Mouse (Mus musculus) heart, embryonic 15.5 days (tissue): ENCODE results near the gene Olfr458. TPM values are rescaled to one million over a fixed set of nuclear protein-coding genes. Genes with fewer than 3 reads are reported as not detected.
"Not testable (repeated sequence)": the region's sequence is repeated elsewhere in the genome, so short reads cannot be mapped to it uniquely, and the experiment has no call there.

Experiments used
- ATAC-seq: fragments of 200-750 bp; cut with Nextera tagmentation; replicated peaks from 2 replicates; pipeline ENCODE4 v1.8.0; 2017; ENCODE audit warnings: low read depth, moderate TSS enrichment; ENCODE audit not compliant: insufficient number of reproducible peaks, insufficient read depth, low FRiP score
- H3K27ac ChIP-seq: fragments of 300-500 bp; sonication (generic); 2 replicates; pipeline ENCODE4 v1.5.1; 2015; ENCODE audit warnings: mild to moderate bottlenecking, inconsistent platforms
- H3K27me3 ChIP-seq: fragments of 300-500 bp; sonication (generic); 2 replicates; pipeline ENCODE4 v1.6.1; 2015; ENCODE audit warnings: inconsistent platforms
- H3K36me3 ChIP-seq: fragments of 300-500 bp; sonication (generic); 2 replicates; pipeline ENCODE4 v1.6.1; 2015; ENCODE audit warnings: mild to moderate bottlenecking, inconsistent platforms
- H3K4me1 ChIP-seq: fragments of 300-500 bp; sonication (generic); replicated peaks from 2 replicates; pipeline ENCODE4 v1.6.1; 2015; ENCODE audit warnings: inconsistent platforms
- H3K4me2 ChIP-seq: fragments of 300-500 bp; sonication (generic); 2 replicates; pipeline ENCODE4 v1.6.1; 2015; ENCODE audit warnings: inconsistent platforms, mild to moderate bottlenecking, moderate library complexity
- H3K4me3 ChIP-seq: fragments of 300-500 bp; sonication (generic); 2 replicates; pipeline ENCODE4 v1.5.1; 2015; ENCODE audit warnings: mild to moderate bottlenecking, inconsistent platforms
- H3K9ac ChIP-seq: fragments of 300-500 bp; sonication (generic); 2 replicates; pipeline ENCODE4 v1.6.1; 2015; ENCODE audit warnings: mild to moderate bottlenecking, inconsistent platforms
- H3K9me3 ChIP-seq: fragments of 300-500 bp; sonication (generic); replicated peaks from 2 replicates; pipeline ENCODE4 v1.6.1; 2016; ENCODE audit warnings: inconsistent platforms
- whole genome bisulfite sequencing: fragments of 180-500 bp; shearing (Covaris S2); methylation state at CpG from one replicate; pipeline ENCODE4 v1.1.7; 2015; ENCODE audit warnings: mixed read lengths; 5-methylcytosine and 5-hydroxymethylcytosine counted together
- polyA plus RNA-seq: library from polyadenylated mRNA; unstranded; fragments of >200 nt; fragmentation: Nextera tagmentation; extraction: Ambion mirVana; gene quantifications from 2 replicates; pipeline ENCODE4 v1.2.1, GENCODE M21; 2015

Olfr458 gene
- polyA plus RNA-seq: not detected in 2 replicates

DNA sequence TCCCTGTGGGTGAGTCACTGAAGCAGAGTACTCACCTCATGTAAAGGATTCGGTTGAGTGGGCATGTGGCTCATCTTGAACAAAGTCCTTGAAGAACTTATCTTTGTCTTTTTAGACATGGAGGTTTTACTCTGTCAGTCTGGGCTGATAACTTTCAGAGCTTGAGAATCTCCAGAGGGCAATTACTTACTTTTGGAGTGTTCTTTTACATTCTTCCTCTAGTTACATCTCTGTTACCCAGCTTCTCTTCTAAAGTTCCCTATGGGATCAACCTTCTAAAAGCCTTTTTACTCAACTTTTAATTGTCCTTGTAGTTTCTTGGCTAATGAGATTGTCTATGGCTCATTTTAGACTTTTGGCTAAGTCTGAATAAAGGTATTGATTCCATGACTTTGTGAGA, at the start of gene Olfr458:
Gene Olfr458 (minus strand): TSS at position 101 of the 400 bp plus-strand sequence.
- no peak for ATAC-seq
- Histone ChIP-seq H3K9ac (no peak within 1 kb of the TSS), H3K4me2 (no peak within 1 kb of the TSS), H3K27ac (no peak within 1 kb of the TSS), H3K4me3 (no peak within 1 kb of the TSS), H3K27me3 (no peaks in the 10 kb centered on the region), H3K4me1 (no peaks in the 10 kb centered on the region), H3K9me3 (no peaks in the 10 kb centered on the region), H3K36me3 (no peaks in the 10 kb centered on the region)
- 51% methylated on average over 1 of the region's 1 CpGs for WGBS

DNA sequence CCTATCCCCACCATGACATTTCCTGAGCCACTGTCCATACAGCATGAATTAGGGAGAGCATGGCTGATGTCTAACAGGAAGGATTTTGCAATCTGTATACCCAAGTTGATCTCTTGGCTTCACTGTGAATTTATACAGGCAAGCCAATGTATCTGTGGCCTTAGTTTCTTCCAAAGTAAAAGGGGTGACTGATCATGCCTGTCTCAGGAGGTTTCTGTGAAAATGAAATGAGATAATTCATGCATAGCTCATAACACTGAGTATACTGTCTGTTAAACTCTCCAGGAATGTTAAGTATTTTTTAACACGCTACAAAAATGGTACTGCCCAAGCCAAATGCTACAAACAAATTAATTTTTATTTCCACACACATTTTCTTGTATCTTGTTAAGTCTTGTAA, 48.5 kb upstream of the Olfr458 start:
- no peak for ATAC-seq
- Histone ChIP-seq H3K4me1 (no peaks in the 10 kb centered on the region), H3K36me3 (no peaks in the 10 kb centered on the region), H3K9ac (no peak overlapping the region), H3K9me3 (no peaks in the 10 kb centered on the region), H3K27me3 (no peaks in the 10 kb centered on the region), H3K4me2 (no peak overlapping the region), H3K4me3 (no peak overlapping the region), H3K27ac (no peak overlapping the region)
- 61% methylated on average over 1 of the region's 1 CpGs for WGBS

DNA sequence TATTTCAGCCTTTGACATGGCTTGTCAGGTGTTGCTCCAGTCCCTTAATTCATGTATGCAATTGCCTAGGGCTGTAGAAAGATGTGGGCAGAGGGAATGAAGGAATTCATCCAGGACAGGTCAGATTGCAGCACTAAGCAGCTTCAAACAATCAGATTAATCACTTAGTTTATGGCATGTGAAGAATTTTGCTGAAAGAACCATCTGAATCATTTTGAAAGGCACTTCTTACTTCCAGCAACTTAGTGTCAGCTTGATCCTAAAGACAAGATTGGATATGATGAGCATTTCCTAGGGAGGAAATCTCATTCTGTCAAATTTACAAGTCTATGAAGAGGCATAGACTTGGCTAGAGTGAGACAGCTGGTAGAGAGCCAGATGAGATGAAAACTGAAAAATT, 44.3 kb upstream of the Olfr458 start:
- Histone ChIP-seq H3K9me3 (no peaks in the 10 kb centered on the region), H3K27ac (no peak overlapping the region), H3K27me3 (no peaks in the 10 kb centered on the region), H3K4me3 (no peak overlapping the region), H3K36me3 (no peaks in the 10 kb centered on the region), H3K4me2 (no peak overlapping the region), H3K4me1 (no peaks in the 10 kb centered on the region), H3K9ac (no peak overlapping the region)
- no peak for ATAC-seq

DNA sequence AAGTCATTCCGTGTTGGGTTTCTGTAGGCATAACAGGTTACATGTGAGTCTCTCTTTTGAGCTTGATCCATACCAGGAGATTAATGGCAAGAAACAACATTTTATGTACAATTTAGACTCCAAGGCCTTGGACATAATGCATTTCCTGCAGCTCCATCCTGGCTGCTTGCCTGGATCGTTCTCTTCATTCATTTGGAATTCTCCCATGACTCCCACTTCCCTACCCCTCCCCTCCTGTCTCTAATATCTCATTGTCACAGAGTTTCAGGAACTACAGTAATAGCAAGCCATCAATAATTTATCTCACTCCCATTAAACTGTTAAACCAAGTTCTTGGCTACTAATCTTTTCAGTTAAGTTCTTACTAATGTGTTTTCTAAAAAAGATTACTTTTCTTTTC, 38.5 kb upstream of the Olfr458 start:
- H3K27ac ChIP-seq: no peak overlapping the region
- no peaks in the 10 kb centered on the region for H3K4me1 ChIP-seq
- ATAC-seq: no peak
- H3K9me3 ChIP-seq: no peaks in the 10 kb centered on the region
- H3K4me3 ChIP-seq: no peak overlapping the region
- no peaks in the 10 kb centered on the region for H3K36me3 ChIP-seq
- H3K27me3 ChIP-seq: no peaks in the 10 kb centered on the region
- WGBS: 64% methylated on average over 2 of the region's 2 CpGs
- H3K9ac ChIP-seq: no peak overlapping the region
- no peak overlapping the region for H3K4me2 ChIP-seq

DNA sequence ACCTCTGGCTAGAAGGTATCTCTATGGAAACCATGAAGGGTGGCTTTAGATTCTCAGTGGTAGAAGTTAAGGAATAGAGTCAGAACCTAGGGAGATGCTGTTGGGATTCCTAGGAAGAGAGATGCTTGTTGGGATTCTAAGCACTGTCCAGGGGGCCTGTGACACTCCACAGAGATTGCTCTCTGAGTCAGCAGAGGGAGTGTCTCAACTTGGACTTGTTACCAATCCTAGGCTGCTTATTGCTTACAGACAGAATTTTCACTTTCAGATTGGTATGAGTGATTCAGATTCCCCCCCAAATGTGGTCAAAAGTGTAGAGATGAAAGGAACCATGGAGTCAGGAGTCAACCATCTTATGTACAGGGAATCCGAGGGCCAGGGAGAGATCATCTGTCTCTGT, 24.7 kb upstream of the Olfr458 start:
- Histone ChIP-seq H3K4me2 (no peak overlapping the region), H3K9me3 (no peaks in the 10 kb centered on the region), H3K9ac (no peak overlapping the region), H3K27me3 (no peaks in the 10 kb centered on the region), H3K4me3 (no peak overlapping the region), H3K27ac (no peak overlapping the region), H3K36me3 (no peaks in the 10 kb centered on the region), H3K4me1 (no peaks in the 10 kb centered on the region)
- ATAC-seq: no peak
- WGBS: 42% methylated on average over 1 of the region's 1 CpGs

DNA sequence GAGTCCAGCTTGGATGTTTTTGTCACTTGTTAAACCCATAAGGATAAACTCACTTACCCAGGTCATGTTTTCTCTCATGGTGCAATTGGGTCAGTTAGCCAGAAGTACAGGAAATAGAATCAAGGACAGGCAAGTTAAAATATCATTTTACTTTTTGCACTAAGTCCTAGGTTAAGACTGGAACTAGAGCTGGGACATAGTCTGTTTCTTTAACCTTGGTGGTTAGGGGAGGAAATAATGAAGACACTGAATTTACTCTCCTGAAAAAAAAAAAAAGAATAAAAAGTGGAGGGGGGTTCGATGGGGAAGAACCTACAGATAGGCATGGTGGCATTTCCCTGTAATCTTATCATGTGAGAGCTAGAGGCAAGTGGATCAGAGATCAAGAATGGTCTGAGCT, 22.1 kb upstream of the Olfr458 start, which contains the start of gene Olfr456:
Gene Olfr456 (minus strand): TSS at position 101 of the 400 bp plus-strand sequence.
- no peaks in the 10 kb centered on the region for H3K27me3 ChIP-seq
- 49% methylated on average over 1 of the region's 1 CpGs for WGBS
- H3K4me3 ChIP-seq: no peak within 1 kb of the TSS
- no peak within 1 kb of the TSS for H3K27ac ChIP-seq
- no peak for ATAC-seq
- H3K9ac ChIP-seq: no peak within 1 kb of the TSS
- no peaks in the 10 kb centered on the region for H3K36me3 ChIP-seq
- H3K4me2 ChIP-seq: no peak within 1 kb of the TSS
- no peaks in the 10 kb centered on the region for H3K9me3 ChIP-seq
- no peaks in the 10 kb centered on the region for H3K4me1 ChIP-seq

DNA sequence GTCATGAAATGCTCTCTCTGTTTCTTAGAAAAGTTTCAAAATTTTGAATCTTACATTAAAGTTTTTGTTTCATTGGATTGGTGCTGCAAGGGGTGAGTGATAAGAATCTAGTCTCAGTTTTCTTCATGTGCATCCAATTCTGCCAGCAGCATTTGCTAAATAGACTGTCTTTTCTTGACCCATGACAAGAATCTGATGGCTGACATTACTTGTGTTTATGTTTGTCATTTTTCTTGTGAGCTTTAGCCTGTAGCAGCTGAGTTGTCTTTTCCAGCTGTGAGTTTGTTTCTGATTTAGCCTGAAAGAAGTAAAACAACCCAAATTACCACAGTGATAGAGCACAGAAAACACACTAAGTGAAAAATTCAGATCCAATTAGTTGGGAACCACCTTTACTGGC, 19.6 kb upstream of the Olfr458 start:
- H3K4me2 ChIP-seq: no peak overlapping the region
- no peaks in the 10 kb centered on the region for H3K9me3 ChIP-seq
- ATAC-seq: no peak
- H3K4me1 ChIP-seq: no peaks in the 10 kb centered on the region
- H3K36me3 ChIP-seq: no peaks in the 10 kb centered on the region
- H3K27ac ChIP-seq: no peak overlapping the region
- H3K4me3 ChIP-seq: no peak overlapping the region
- no peaks in the 10 kb centered on the region for H3K27me3 ChIP-seq
- no peak overlapping the region for H3K9ac ChIP-seq

DNA sequence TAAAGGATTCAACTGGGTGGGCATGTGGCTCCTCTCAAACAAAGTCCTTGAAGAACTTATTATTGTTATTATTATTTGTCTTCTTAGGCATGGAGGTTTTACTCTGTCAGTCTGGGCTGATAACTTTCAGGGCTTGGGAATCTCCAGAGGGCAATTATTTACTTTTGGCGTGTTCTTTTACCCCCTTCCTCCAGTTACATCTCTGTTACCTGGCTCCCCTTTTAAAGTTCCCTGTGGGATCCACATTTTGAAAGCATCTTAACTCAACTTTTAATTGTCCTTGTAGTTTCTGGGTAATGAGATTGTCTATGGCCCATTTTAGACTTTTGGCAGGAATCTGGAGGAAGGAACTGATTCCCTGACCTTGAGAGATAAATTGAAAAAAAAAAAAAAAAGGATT, 11.2 kb upstream of the Olfr458 start, which contains the start of gene Olfr457:
Gene Olfr457 (minus strand): TSS at position 101 of the 400 bp plus-strand sequence.
- Histone ChIP-seq H3K36me3 (no peaks in the 10 kb centered on the region), H3K9ac (no peak within 1 kb of the TSS), H3K27me3 (no peaks in the 10 kb centered on the region), H3K4me2 (no peak within 1 kb of the TSS), H3K9me3 (no peaks in the 10 kb centered on the region), H3K4me3 (no peak within 1 kb of the TSS), H3K4me1 (no peaks in the 10 kb centered on the region), H3K27ac (no peak within 1 kb of the TSS)
- ATAC-seq: no peak
- WGBS: 74% methylated on average over 1 of the region's 1 CpGs

DNA sequence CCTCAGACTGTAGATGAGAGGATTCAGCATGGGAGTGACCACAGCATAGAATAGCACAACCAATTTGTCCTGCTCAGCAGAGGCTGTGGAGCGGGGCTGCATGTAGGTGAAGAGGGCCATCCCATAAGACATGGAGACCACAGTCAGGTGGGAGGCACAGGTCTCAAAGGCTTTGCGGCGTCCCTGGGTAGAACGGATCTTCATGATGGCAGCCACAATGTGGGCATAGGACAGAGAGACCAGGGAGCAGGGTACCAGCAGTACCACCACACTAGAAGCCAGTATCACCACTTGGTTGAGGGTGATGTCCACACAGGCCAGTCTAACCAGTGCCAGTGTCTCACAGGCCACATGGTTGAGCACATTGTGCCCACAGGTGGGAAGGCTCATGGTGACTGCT, 6.3 kb upstream of the Olfr458 start:
- not testable (repeated sequence) for H3K9ac ChIP-seq, H3K27me3 ChIP-seq, H3K4me2 ChIP-seq, H3K4me3 ChIP-seq, H3K9me3 ChIP-seq, H3K4me1 ChIP-seq, ATAC-seq, H3K36me3 ChIP-seq, H3K27ac ChIP-seq
- WGBS: 91% methylated on average over 4 of the region's 4 CpGs

DNA sequence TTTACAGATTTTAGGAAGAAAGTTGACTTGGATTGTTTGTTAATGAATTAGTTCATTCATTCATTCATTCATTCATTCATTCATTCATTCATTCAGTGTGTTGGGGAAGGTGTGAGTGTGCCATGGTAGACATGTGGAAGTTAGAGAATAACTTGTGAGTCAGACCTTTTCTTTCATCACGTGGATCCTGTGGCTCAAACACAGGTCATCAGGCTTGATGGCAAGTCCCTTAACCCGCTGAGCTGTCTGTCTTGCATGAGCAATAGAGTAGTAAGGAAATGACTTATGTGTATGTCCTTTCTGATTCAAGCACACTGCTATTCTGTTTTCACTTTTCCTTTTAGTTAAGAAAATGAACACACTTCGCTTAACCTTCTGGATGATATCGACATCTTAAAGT, 5.5 kb upstream of the Olfr458 start:
- Histone ChIP-seq H3K27ac (no peak overlapping the region), H3K4me2 (no peak overlapping the region), H3K4me1 (no peaks in the 10 kb centered on the region), H3K27me3 (no peaks in the 10 kb centered on the region), H3K9ac (no peak overlapping the region), H3K9me3 (no peaks in the 10 kb centered on the region), H3K36me3 (no peaks in the 10 kb centered on the region), H3K4me3 (no peak overlapping the region)
- WGBS: 89% methylated on average over 4 of the region's 4 CpGs
- ATAC-seq: no peak

DNA sequence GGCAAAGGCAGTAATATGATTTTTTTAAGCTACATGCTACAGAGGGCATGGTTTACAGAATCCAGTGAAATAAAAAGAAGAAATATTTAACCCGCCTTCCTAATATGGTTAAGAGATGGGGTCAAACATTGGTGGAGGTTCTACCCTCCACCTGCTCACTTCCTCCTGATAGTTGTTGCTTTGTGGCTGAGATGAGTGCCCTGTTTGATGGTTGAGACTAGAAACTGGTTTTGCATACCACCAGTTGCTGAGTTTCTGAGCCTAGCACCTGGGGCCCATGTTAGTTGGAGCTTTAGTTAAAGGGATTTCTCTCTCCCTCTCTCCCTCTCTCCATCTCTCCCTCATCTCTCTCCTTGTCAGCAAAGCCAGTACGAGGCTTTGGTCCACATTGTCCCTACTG, 17.6 kb downstream of the Olfr458 start:
- H3K27ac ChIP-seq: no peak overlapping the region
- no peak for ATAC-seq
- H3K27me3 ChIP-seq: no peaks in the 10 kb centered on the region
- WGBS: 76% methylated on average over 2 of the region's 2 CpGs
- H3K4me3 ChIP-seq: no peak overlapping the region
- H3K4me1 ChIP-seq: no peaks in the 10 kb centered on the region
- no peak overlapping the region for H3K4me2 ChIP-seq
- no peaks in the 10 kb centered on the region for H3K9me3 ChIP-seq
- H3K36me3 ChIP-seq: no peaks in the 10 kb centered on the region
- no peak overlapping the region for H3K9ac ChIP-seq

DNA sequence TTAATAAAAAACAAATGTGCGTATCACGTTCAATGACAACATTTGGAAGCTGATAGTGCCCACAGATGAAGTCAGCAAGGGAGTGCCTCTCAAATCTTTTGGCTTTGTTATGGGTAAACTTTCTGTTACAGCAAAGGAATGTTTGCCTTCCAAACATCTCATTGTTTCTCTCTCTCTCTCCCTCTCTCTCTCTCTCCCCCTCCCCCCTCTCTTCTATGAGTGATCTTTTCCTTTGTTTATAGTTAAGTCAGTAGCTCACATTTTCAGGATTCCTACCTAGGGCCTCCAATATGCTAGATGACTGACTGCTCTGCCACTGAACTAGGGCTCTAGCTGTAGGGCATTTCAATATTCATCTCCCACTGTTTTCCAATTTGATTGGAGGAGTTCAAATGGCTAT, 20.5 kb downstream of the Olfr458 start:
- Histone ChIP-seq H3K9me3 (no peaks in the 10 kb centered on the region), H3K4me3 (no peak overlapping the region), H3K27me3 (no peaks in the 10 kb centered on the region), H3K4me2 (no peak overlapping the region), H3K36me3 (no peaks in the 10 kb centered on the region), H3K9ac (no peak overlapping the region), H3K27ac (no peak overlapping the region), H3K4me1 (no peaks in the 10 kb centered on the region)
- ATAC-seq: no peak
- 70% methylated on average over 2 of the region's 2 CpGs for WGBS
